Mouse (Mus musculus): ENCODE results near the gene Hirip3. TPM values are rescaled to one million over a fixed set of nuclear protein-coding genes. Genes with fewer than 3 reads are reported as not detected.
A peak's percentile ranks its signal among the peaks of the same experiment; 100 is the strongest.
"Not testable (repeated sequence)": the region's sequence is repeated elsewhere in the genome, so short reads cannot be mapped to it uniquely, and the experiment has no call there.

Gene Hirip3
- polyA plus RNA-seq, 1 experiment from 2014 or later, result 8.4 TPM

DNA sequence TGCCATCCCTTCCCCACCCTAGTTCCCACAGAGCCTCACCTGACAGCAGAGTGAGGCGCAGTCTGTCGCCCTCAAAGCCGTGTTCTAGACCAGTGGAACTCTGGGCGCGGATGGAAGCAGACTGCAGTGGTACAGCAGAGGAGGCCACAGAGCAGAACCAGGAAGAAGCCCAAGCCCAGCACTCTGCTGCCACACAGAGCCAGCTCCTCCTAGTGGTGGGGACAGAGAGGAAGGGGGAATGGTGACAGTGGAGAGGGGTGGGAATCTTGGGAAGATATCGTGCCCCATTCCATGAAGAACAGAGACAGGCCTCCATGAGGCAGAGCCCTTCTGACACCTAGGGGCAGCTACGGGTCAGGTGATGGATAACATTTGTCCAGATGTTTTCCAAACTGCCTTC lies 27.1 kb downstream of the Hirip3 start:
- WGBS, result 38% methylated on average over 7 of the region's 7 CpGs
- DNase-seq (ENCODE audit: low spot score) (peak; percentile 56), ATAC-seq (no peak)
- Histone ChIP-seq H3K36me3 (ENCODE audit: insufficient read depth, low read length) (0 out of 2 replicates have a peak, but pooled peaks cover 6% of the 10 kb centered on the region), H3K4me3 (ENCODE audit: low read depth, low read length) (no peak overlapping the region), H3K4me1 (ENCODE audit: insufficient read depth, low read depth, low read length) (no peaks in the 10 kb centered on the region), H3K4me2 (replicated peaks; ENCODE audit: low read depth, low read length) (no peak overlapping the region), H3K27ac (ENCODE audit: low read length) (no peak overlapping the region), H3K27me3 (replicated peaks; ENCODE audit: insufficient read depth, low read length) (no peaks in the 10 kb centered on the region), H3K9me3 (ENCODE audit: low read length) (no peaks in the 10 kb centered on the region), H3K9ac (replicated peaks; ENCODE audit: low read depth) (no peak overlapping the region)
- TF ChIP-seq EP300 (IDR thresholded peaks at IDR 0.05), result no peak
- TF ChIP-seq CTCF (IDR thresholded peaks at IDR 0.05), result peak; percentile 82

DNA sequence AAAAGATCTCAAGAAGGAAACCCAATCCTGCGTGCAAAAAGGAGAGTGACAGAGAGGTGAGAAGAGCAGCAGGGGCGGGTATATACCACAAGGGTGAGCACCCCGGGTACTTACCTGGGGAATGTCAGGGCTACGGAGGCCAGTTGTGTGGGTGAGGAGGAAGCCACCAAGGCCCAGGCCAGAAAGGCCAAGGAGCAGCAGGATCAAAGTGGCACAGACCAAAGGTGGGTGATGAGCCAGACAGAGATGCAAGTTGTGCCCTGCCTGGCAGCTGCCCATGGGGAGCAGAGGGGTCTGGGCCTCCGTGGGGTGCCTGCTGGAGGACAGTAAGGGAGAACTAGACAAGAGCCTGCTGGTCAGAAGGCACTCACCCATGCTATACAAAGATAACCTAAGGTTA lies 35.1 kb downstream of the Hirip3 start:
- H3K27ac ChIP-seq (ENCODE audit: low read length), result peak overlapping the region; percentile 80
- no peak for ATAC-seq

DNA sequence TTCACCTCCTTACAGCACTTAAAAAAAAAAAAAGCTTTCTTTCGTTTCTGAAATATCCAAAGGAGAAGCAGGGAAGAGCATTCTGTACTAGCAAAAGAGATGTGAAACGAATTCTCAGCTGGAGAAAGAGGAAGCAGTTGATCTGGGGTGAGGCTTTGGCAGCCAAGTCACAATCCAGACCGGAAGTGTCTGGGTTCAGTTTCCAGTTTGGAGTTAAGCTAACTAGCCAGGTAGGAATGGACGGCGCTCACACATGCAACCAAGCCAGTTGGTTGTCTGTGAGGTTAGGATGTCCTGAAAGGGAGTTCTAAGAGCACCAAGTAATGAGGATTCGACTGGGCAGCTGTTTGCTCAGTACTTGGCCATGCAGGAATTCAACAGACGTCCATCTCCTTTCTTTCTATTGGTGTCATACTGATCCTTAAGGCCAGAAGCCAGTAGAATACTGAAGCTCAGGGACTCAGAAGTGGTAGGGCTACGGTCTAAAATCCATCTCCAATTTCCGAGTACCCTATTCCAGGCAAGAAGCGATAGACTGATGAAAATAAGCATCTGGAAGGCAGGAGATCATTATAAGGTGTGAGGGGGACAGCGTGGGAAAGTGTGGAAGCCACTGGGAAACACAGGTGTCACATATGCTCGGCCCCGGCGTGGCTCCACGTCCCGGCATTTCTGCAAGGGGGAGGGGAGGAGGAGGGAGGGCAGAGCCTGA lies 35.8 kb downstream of the Hirip3 start:
- TF ChIP-seq CTCF (IDR thresholded peaks at IDR 0.05) (no peak), EP300 (IDR thresholded peaks at IDR 0.05) (no peak)
- WGBS, result 16% methylated on average over 16 of the region's 16 CpGs
- DNase-seq (ENCODE audit: low spot score), result peak; percentile 59

More for the DNA sequence above, 35.1 kb downstream of the Hirip3 start:
- no peaks in the 10 kb centered on the region for H3K9me3 ChIP-seq (ENCODE audit: low read length)
- no peaks in the 10 kb centered on the region for H3K27me3 ChIP-seq (replicated peaks; ENCODE audit: insufficient read depth, low read length)
- no peak overlapping the region for H3K4me3 ChIP-seq (ENCODE audit: low read depth, low read length)
- 82% methylated on average over 5 of the region's 5 CpGs for WGBS
- TF ChIP-seq EP300 (IDR thresholded peaks at IDR 0.05) (no peak), CTCF (IDR thresholded peaks at IDR 0.05) (no peak)
- DNase-seq (ENCODE audit: low spot score), result no peak
- H3K9ac ChIP-seq (replicated peaks; ENCODE audit: low read depth), result no peak overlapping the region
- peak overlapping the region; percentile 87 for H3K4me2 ChIP-seq (replicated peaks; ENCODE audit: low read depth, low read length)
- H3K4me1 ChIP-seq (ENCODE audit: insufficient read depth, low read depth, low read length), result peaks cover 13% of the 10 kb centered on the region; the same call in 1 of the 2 replicates
- H3K36me3 ChIP-seq (ENCODE audit: insufficient read depth, low read length), result no peaks in the 10 kb centered on the region

DNA sequence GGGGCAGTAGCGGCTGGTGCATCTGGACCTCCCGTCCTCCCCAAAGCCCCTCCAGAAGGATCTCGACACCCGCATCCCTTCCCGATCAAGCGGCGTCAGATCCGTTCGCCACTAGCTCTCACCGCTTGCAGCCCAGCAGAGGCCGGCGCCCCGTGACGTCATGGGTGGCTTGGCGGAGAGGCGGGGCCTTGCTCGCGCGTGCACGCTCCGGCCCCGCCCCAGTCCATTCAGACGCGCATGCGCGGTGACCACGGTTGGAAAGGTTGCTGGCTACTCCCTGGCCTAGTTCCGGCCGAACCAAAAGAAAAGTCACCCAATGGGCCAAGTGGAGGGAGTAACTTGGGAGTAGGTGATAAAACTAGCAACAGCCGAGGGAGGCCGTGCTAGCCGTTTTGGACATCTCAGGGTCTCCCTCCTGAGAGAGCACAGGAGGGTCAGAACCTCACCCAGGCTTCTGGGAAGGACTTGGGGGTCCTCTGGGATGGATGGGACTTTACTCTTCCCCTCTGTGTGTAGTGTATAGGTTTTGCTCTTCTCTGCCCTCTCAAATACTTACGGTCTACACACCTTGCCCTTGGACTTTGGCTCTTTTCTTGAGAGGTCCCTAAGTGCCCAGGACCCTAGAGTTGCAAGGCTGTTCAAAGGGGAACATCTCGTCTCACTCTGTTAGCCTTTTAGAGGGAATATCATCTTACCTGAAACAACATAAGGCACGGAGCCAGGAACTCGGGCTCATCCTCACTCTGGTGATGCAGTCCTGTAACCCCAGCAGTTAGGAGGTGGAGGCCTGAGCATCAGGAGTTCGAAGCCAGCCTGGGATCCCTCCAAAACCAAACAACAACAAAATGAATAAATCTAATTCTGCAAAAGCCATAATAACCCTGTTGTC lies 36.6 kb downstream of the Hirip3 start:
- no peak for TF ChIP-seq EP300 (IDR thresholded peaks at IDR 0.05)
- TF ChIP-seq CTCF (IDR thresholded peaks at IDR 0.05), result no peak
- Histone ChIP-seq H3K9me3 (ENCODE audit: low read length) (no peaks in the 10 kb centered on the region), H3K27ac (ENCODE audit: low read length) (peak overlapping the region; percentile 80), H3K27me3 (replicated peaks; ENCODE audit: insufficient read depth, low read length) (no peaks in the 10 kb centered on the region), H3K4me1 (ENCODE audit: insufficient read depth, low read depth, low read length) (peaks cover 13% of the 10 kb centered on the region; the same call in 1 of the 2 replicates), H3K36me3 (ENCODE audit: insufficient read depth, low read length) (no peaks in the 10 kb centered on the region), H3K9ac (replicated peaks; ENCODE audit: low read depth) (peak overlapping the region; percentile 68), H3K4me3 (ENCODE audit: low read depth, low read length) (peak overlapping the region; percentile 73), H3K4me2 (replicated peaks; ENCODE audit: low read depth, low read length) (peak overlapping the region; percentile 87)
- ATAC-seq (peak; percentile 98), DNase-seq (ENCODE audit: low spot score) (peak; percentile 97)
- 11% methylated on average over 34 of the region's 37 CpGs for WGBS

More for the DNA sequence above, 35.8 kb downstream of the Hirip3 start:
- peak overlapping the region; percentile 68 for H3K9ac ChIP-seq (replicated peaks; ENCODE audit: low read depth)
- no peaks in the 10 kb centered on the region for H3K36me3 ChIP-seq (ENCODE audit: insufficient read depth, low read length)
- peak; percentile 67 for ATAC-seq
- no peaks in the 10 kb centered on the region for H3K9me3 ChIP-seq (ENCODE audit: low read length)
- H3K4me1 ChIP-seq (ENCODE audit: insufficient read depth, low read depth, low read length), result peaks cover 13% of the 10 kb centered on the region; the same call in 1 of the 2 replicates
- H3K4me3 ChIP-seq (ENCODE audit: low read depth, low read length), result peak overlapping the region; percentile 73
- peak overlapping the region; percentile 80 for H3K27ac ChIP-seq (ENCODE audit: low read length)
- H3K4me2 ChIP-seq (replicated peaks; ENCODE audit: low read depth, low read length), result peak overlapping the region; percentile 87
- H3K27me3 ChIP-seq (replicated peaks; ENCODE audit: insufficient read depth, low read length), result no peaks in the 10 kb centered on the region

DNA sequence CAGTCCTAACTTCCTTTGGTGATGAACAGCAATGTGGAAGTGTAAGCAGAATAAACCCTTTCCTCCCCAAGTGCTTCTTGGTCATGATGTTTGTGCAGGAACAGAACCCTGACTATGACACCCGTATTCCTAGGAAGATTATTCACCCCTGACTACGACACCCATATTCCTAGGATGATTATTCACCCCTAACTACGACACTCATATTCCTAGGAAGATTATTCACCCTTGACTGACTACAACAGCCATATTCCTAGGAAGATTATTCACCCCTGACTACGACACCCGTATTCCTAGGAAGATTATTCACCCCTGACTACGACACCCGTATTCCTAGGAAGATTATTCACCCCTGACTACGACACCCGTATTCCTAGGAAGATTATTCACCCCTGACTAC lies 38.0 kb downstream of the Hirip3 start:
- H3K27ac ChIP-seq (ENCODE audit: low read length); H3K4me3 ChIP-seq (ENCODE audit: low read depth, low read length); DNase-seq (ENCODE audit: low spot score); ATAC-seq; H3K27me3 ChIP-seq (replicated peaks; ENCODE audit: insufficient read depth, low read length); H3K9me3 ChIP-seq (ENCODE audit: low read length); H3K4me2 ChIP-seq (replicated peaks; ENCODE audit: low read depth, low read length); H3K9ac ChIP-seq (replicated peaks; ENCODE audit: low read depth); H3K36me3 ChIP-seq (ENCODE audit: insufficient read depth, low read length): not testable (repeated sequence)
- 95% methylated on average over 7 of the region's 9 CpGs for WGBS
- H3K4me1 ChIP-seq (ENCODE audit: insufficient read depth, low read depth, low read length), result peaks cover 13% of the 10 kb centered on the region; the same call in 1 of the 2 replicates

DNA sequence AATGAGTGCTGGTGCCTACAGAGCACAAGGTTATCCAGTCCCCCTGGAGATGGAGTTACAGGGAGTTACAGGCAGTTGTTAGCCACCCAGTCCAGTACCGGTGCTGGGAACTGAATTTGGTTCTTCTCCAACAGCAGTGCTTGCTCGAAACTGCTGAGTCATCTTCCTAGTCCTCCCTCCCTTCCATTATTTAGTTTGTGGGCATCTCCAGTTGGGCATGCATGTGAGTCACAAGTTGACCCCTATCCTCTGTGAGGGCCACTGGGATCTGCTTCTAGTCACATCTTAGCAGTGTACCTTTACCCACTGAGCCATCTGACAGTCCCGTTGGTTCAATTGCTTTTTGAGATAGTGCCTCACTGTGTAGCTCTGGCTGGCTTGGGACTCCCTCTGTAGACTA lies 43.8 kb downstream of the Hirip3 start:
- DNase-seq (ENCODE audit: low spot score), result no peak
- Histone ChIP-seq H3K9me3 (ENCODE audit: low read length) (no peaks in the 10 kb centered on the region), H3K27me3 (replicated peaks; ENCODE audit: insufficient read depth, low read length) (no peaks in the 10 kb centered on the region), H3K27ac (ENCODE audit: low read length) (no peak overlapping the region), H3K36me3 (ENCODE audit: insufficient read depth, low read length) (no peaks in the 10 kb centered on the region), H3K9ac (replicated peaks; ENCODE audit: low read depth) (no peak overlapping the region), H3K4me2 (replicated peaks; ENCODE audit: low read depth, low read length) (no peak overlapping the region), H3K4me1 (ENCODE audit: insufficient read depth, low read depth, low read length) (no peaks in the 10 kb centered on the region), H3K4me3 (ENCODE audit: low read depth, low read length) (no peak overlapping the region)
- no peak for TF ChIP-seq EP300 (IDR thresholded peaks at IDR 0.05)
- TF ChIP-seq CTCF (IDR thresholded peaks at IDR 0.05), result no peak
- 58% methylated on average over 3 of the region's 3 CpGs for WGBS
- no peak for ATAC-seq
